Mouse (Mus musculus): Measurements from ENCODE around the gene Alkbh3.

Alkbh3 gene

DNA sequence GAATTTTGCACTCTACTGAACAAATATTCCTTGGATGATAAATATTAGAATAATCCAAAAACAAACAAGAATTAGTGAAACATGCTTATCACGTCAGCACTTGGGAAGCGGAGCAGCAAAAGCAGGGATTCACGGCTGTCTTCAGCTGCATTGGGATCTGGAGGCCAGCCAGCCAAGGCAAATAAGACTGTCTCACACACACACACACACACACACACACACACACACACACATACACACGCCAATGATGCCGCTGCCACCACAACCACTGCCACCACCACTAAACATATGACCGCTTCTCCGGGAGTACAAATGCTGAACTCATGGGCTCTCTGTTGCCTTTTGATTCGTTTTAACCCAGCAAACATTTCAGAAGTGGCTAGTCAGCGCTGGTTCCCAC lies 56.9 kb downstream of the Alkbh3 start:
- peak in 1 of 2 experiments; percentile 38 for DNase-seq

DNA sequence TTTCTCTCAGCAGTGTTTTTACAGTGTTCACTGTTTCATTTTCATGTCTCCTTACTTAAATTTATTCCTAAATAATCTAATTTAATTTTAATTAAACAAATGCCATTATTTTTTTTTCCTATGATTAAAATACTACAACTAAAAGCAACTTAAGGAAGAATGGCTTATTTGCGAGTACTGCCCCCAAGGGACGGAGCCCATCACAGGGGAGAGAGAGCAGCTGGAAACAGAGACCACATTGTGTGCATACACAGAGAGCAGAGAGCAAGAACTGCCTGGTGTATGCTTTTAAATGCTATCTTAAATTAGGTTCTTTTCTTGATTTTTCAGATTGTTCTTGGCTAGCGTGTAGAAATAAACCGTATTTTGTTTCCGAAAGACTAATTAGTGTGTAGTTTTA lies 63.6 kb downstream of the Alkbh3 start:
- no peak for DNase-seq

DNA sequence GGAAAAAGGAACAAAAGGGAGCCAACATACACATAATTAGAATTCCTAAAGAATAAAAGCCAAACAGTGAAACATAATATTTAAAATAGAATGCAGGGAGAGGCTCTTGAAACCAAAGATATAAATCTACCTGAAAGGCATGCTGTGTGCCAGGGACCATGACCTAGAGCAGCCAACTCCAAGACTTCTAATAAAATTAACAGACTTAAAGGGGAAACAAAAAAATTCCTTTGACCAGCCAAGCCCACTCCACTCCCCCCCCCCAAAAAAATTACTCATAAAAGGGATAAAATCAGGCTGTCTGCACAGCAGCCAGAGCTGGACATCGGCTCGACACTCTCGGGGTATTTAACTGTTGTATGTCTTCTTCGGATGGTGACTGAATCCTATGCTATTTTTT lies 65.8 kb downstream of the Alkbh3 start:
- DNase-seq = no peak

DNA sequence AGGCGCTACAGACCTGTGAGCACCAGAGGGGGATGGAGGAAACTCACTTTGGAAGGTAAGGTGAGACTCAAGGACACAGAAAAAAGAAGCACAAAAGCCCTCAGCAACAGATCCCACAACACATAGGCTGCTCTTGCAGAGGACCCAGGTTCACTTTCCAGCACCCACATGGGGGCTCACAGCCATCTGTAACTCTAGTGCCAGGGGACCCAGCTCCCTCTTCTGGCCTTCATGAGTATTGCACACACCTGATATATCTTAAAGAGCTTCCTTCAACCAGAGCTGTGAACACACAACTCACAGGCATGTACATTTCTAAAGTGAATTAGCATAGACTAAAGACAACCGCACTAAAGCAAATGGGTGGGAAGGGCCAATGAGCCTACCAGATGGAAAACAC lies 66.5 kb downstream of the Alkbh3 start:
- DNase-seq = no peak

DNA sequence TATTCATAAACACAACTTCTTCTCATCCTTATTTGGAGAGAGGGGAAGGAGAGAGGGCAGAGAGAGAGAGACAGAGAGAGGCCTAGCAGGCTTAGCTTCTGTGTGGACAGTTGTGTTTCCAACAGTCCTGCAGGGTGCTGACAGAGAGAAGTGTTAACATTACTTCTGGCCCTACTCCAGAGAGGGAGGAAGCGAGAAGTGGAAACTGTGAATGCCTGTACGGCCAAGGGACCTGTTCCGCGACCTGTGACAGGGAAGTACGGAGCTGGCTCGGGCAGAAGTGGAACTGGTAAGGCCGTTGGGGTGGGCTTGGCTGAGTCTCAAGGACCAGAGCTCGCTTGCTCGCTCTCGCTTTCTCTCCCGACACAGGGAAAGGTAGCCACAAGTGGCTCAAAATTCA lies 68.9 kb downstream of the Alkbh3 start:
- no peak for DNase-seq

DNA sequence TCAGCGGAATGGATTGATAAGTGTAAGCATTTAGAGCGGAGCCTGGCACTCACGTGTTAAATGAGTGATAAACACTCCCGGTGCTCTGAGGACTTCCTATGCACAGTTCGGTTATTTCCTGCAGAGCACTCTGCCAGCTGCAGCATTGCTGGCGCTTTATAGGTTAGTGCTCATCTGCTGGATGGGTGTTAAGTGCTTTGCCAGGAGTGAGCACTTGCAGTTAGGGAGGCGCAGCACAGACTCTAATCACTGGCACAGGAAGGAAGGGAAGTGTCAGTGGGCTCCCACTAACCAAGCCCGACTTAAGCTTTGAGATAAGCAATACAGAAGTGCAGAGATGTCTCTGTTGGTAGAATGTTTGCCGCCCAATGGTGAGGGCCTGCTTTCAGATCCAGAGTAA lies 72.1 kb downstream of the Alkbh3 start:
- DNase-seq = no peak

All from cerebellum, postnatal 14 days (tissue).